Mouse (Mus musculus) heart, embryonic 15.5 days (tissue): ENCODE measurements around the gene Rab11fip3. TPM values are rescaled to one million over a fixed set of nuclear protein-coding genes. Genes with fewer than 3 reads are reported as not detected.

Experiments used
- ATAC-seq: fragments of 200-750 bp; cut with Nextera tagmentation; replicated peaks from 2 replicates; pipeline ENCODE4 v1.8.0; 2017; ENCODE audit warnings: low read depth, moderate TSS enrichment; ENCODE audit not compliant: insufficient number of reproducible peaks, insufficient read depth, low FRiP score
- H3K27ac ChIP-seq: fragments of 300-500 bp; sonication (generic); 2 replicates; pipeline ENCODE4 v1.5.1; 2015; ENCODE audit warnings: mild to moderate bottlenecking, inconsistent platforms
- H3K27me3 ChIP-seq: fragments of 300-500 bp; sonication (generic); 2 replicates; pipeline ENCODE4 v1.6.1; 2015; ENCODE audit warnings: inconsistent platforms
- H3K36me3 ChIP-seq: fragments of 300-500 bp; sonication (generic); 2 replicates; pipeline ENCODE4 v1.6.1; 2015; ENCODE audit warnings: mild to moderate bottlenecking, inconsistent platforms
- H3K4me1 ChIP-seq: fragments of 300-500 bp; sonication (generic); replicated peaks from 2 replicates; pipeline ENCODE4 v1.6.1; 2015; ENCODE audit warnings: inconsistent platforms
- H3K4me2 ChIP-seq: fragments of 300-500 bp; sonication (generic); 2 replicates; pipeline ENCODE4 v1.6.1; 2015; ENCODE audit warnings: inconsistent platforms, mild to moderate bottlenecking, moderate library complexity
- H3K4me3 ChIP-seq: fragments of 300-500 bp; sonication (generic); 2 replicates; pipeline ENCODE4 v1.5.1; 2015; ENCODE audit warnings: mild to moderate bottlenecking, inconsistent platforms
- H3K9ac ChIP-seq: fragments of 300-500 bp; sonication (generic); 2 replicates; pipeline ENCODE4 v1.6.1; 2015; ENCODE audit warnings: mild to moderate bottlenecking, inconsistent platforms
- H3K9me3 ChIP-seq: fragments of 300-500 bp; sonication (generic); replicated peaks from 2 replicates; pipeline ENCODE4 v1.6.1; 2016; ENCODE audit warnings: inconsistent platforms
- WGBS: fragments of 180-500 bp; shearing (Covaris S2); methylation state at CpG from one replicate; pipeline ENCODE4 v1.1.7; 2015; ENCODE audit warnings: mixed read lengths; 5-methylcytosine and 5-hydroxymethylcytosine counted together
- polyA plus RNA-seq: library from polyadenylated mRNA; unstranded; fragments of >200 nt; fragmentation: Nextera tagmentation; extraction: Ambion mirVana; gene quantifications from 2 replicates; pipeline ENCODE4 v1.2.1, GENCODE M21; 2015

The Rab11fip3 gene
- polyA plus RNA-seq, 1 experiment from 2014 or later = 10.2 TPM

- Histone ChIP-seq H3K4me2 (no peak overlapping the region), H3K27ac (peak overlapping the region; percentile 51), H3K4me3 (no peak overlapping the region), H3K27me3 (no peaks in the 10 kb centered on the region), H3K4me1 (peaks cover 21% of the 10 kb centered on the region), H3K9ac (no peak overlapping the region), H3K36me3 (peaks cover 14% of the 10 kb centered on the region), H3K9me3 (no peaks in the 10 kb centered on the region)
- peak; percentile 44; the same call in 1 of the 2 replicates for ATAC-seq
- WGBS = 26% methylated on average over 4 of the region's 4 CpGs
Measured at GRCm38 (mm10) chr17:26009540-26009939, 59.8 kb downstream of the Rab11fip3 start.

- Histone ChIP-seq H3K27me3 (no peaks in the 10 kb centered on the region), H3K4me1 (peaks cover 21% of the 10 kb centered on the region), H3K9ac (no peak overlapping the region), H3K9me3 (no peaks in the 10 kb centered on the region), H3K36me3 (peaks cover 13% of the 10 kb centered on the region), H3K27ac (peak overlapping the region; percentile 51), H3K4me3 (no peak overlapping the region), H3K4me2 (0 out of 2 replicates have a peak overlapping the region, but pooled peaks have one; percentile 5)
- ATAC-seq = no peak; the same call in 1 of the 2 replicates
- WGBS = 64% methylated on average over 7 of the region's 7 CpGs
Measured at GRCm38 (mm10) chr17:26008787-26009186, 60.6 kb downstream of the Rab11fip3 start.

GRCm38 (mm10) chr17:26008331-26008730, 61.0 kb downstream of the Rab11fip3 start:
- H3K27ac ChIP-seq = peak overlapping the region; percentile 51
- H3K36me3 ChIP-seq = peaks cover 13% of the 10 kb centered on the region
- 0 out of 2 replicates have a peak overlapping the region, but pooled peaks have one; percentile 5 for H3K4me2 ChIP-seq
- ATAC-seq = no peak
- no peaks in the 10 kb centered on the region for H3K27me3 ChIP-seq
- H3K4me1 ChIP-seq = peaks cover 21% of the 10 kb centered on the region
- no peaks in the 10 kb centered on the region for H3K9me3 ChIP-seq
- no peak overlapping the region for H3K4me3 ChIP-seq
- H3K9ac ChIP-seq = no peak overlapping the region

GRCm38 (mm10) chr17:26007646-26008045, 61.7 kb downstream of the Rab11fip3 start:
- no peaks in the 10 kb centered on the region for H3K27me3 ChIP-seq
- peaks cover 21% of the 10 kb centered on the region for H3K4me1 ChIP-seq
- H3K4me2 ChIP-seq = peak overlapping the region; percentile 5; the same call in 1 of the 2 replicates
- ATAC-seq = 0 out of 2 replicates have a peak, but pooled peaks have one; percentile 36
- H3K36me3 ChIP-seq = peaks cover 15% of the 10 kb centered on the region
- H3K9ac ChIP-seq = no peak overlapping the region
- H3K4me3 ChIP-seq = no peak overlapping the region
- 41% methylated on average over 2 of the region's 2 CpGs for WGBS
- peak overlapping the region; percentile 51 for H3K27ac ChIP-seq
- H3K9me3 ChIP-seq = no peaks in the 10 kb centered on the region

GRCm38 (mm10) chr17:26005731-26006450, 63.5 kb downstream of the Rab11fip3 start:
- ATAC-seq = no peak
- Histone ChIP-seq H3K4me2 (no peak overlapping the region), H3K4me1 (peaks cover 13% of the 10 kb centered on the region), H3K27ac (peak overlapping the region; percentile 51; the same call in 1 of the 2 replicates), H3K9me3 (no peaks in the 10 kb centered on the region), H3K36me3 (peaks cover 19% of the 10 kb centered on the region), H3K27me3 (no peaks in the 10 kb centered on the region), H3K9ac (no peak overlapping the region), H3K4me3 (no peak overlapping the region)
- WGBS = 65% methylated on average over 10 of the region's 10 CpGs

- Histone ChIP-seq H3K9ac (no peak overlapping the region), H3K9me3 (no peaks in the 10 kb centered on the region), H3K4me3 (no peak overlapping the region), H3K4me1 (peaks cover 13% of the 10 kb centered on the region), H3K36me3 (peaks cover 17% of the 10 kb centered on the region), H3K27me3 (no peaks in the 10 kb centered on the region), H3K27ac (no peak overlapping the region), H3K4me2 (no peak overlapping the region)
- 89% methylated on average over 15 of the region's 15 CpGs for WGBS
- ATAC-seq = no peak
Measured at GRCm38 (mm10) chr17:26004711-26005110, 64.6 kb downstream of the Rab11fip3 start.

- ATAC-seq = no peak
- H3K9me3 ChIP-seq = no peaks in the 10 kb centered on the region
- no peak overlapping the region for H3K9ac ChIP-seq
- no peak overlapping the region for H3K27ac ChIP-seq
- H3K4me3 ChIP-seq = no peak overlapping the region
- H3K4me1 ChIP-seq = peaks cover 7% of the 10 kb centered on the region; the same call in 1 of the 2 replicates
- H3K4me2 ChIP-seq = no peak overlapping the region
- H3K36me3 ChIP-seq = peaks cover 17% of the 10 kb centered on the region
- H3K27me3 ChIP-seq = no peaks in the 10 kb centered on the region
- WGBS = 75% methylated on average over 2 of the region's 2 CpGs
Measured at GRCm38 (mm10) chr17:26003864-26004263, 65.5 kb downstream of the Rab11fip3 start.

GRCm38 (mm10) chr17:25998425-25998824, 70.9 kb downstream of the Rab11fip3 start:
- no peak overlapping the region for H3K4me2 ChIP-seq
- no peak for ATAC-seq
- H3K9me3 ChIP-seq = no peaks in the 10 kb centered on the region
- no peak overlapping the region for H3K27ac ChIP-seq
- H3K36me3 ChIP-seq = peaks cover 24% of the 10 kb centered on the region
- 85% methylated on average over 11 of the region's 11 CpGs for WGBS
- H3K4me1 ChIP-seq = no peaks in the 10 kb centered on the region
- H3K4me3 ChIP-seq = no peak overlapping the region
- H3K9ac ChIP-seq = no peak overlapping the region
- H3K27me3 ChIP-seq = no peaks in the 10 kb centered on the region

- no peak overlapping the region for H3K4me3 ChIP-seq
- H3K27ac ChIP-seq = no peak overlapping the region
- H3K36me3 ChIP-seq = peaks cover 36% of the 10 kb centered on the region
- H3K4me2 ChIP-seq = no peak overlapping the region
- ATAC-seq = no peak
- H3K4me1 ChIP-seq = no peaks in the 10 kb centered on the region
- H3K9ac ChIP-seq = no peak overlapping the region
- no peaks in the 10 kb centered on the region for H3K9me3 ChIP-seq
- H3K27me3 ChIP-seq = no peaks in the 10 kb centered on the region
- 69% methylated on average over 3 of the region's 3 CpGs for WGBS
Measured at GRCm38 (mm10) chr17:25993489-25993888, 75.9 kb downstream of the Rab11fip3 start.

- H3K36me3 ChIP-seq = peaks cover 29% of the 10 kb centered on the region; the same call in 1 of the 2 replicates
- no peak for ATAC-seq
- 99% methylated on average over 4 of the region's 4 CpGs for WGBS
Measured at GRCm38 (mm10) chr17:25992274-25992673, 77.1 kb downstream of the Rab11fip3 start.

GRCm38 (mm10) chr17:25990331-25990730, 79.0 kb downstream of the Rab11fip3 start:
- 87% methylated on average over 5 of the region's 5 CpGs for WGBS
- peaks cover 6% of the 10 kb centered on the region for H3K4me1 ChIP-seq
- no peak overlapping the region for H3K4me3 ChIP-seq
- no peak overlapping the region for H3K27ac ChIP-seq
- H3K9me3 ChIP-seq = no peaks in the 10 kb centered on the region
- no peak overlapping the region for H3K4me2 ChIP-seq
- peaks cover 29% of the 10 kb centered on the region; the same call in 1 of the 2 replicates for H3K36me3 ChIP-seq
- no peak overlapping the region for H3K9ac ChIP-seq
- no peaks in the 10 kb centered on the region for H3K27me3 ChIP-seq
- ATAC-seq = no peak

More at GRCm38 (mm10) chr17:25992274-25992673, 77.1 kb downstream of the Rab11fip3 start:
- H3K4me1 ChIP-seq = no peaks in the 10 kb centered on the region
- no peaks in the 10 kb centered on the region for H3K27me3 ChIP-seq
- H3K27ac ChIP-seq = no peak overlapping the region
- H3K9me3 ChIP-seq = no peaks in the 10 kb centered on the region
- H3K4me3 ChIP-seq = no peak overlapping the region
- H3K4me2 ChIP-seq = no peak overlapping the region
- no peak overlapping the region for H3K9ac ChIP-seq
